Mouse (Mus musculus): ENCODE data around the gene Glb1l. TPM values are rescaled to one million over a fixed set of nuclear protein-coding genes. Genes with fewer than 3 reads are reported as not detected.

Gene Glb1l
- 20.3 and 22.0 TPM in 2 replicates for polyA plus RNA-seq (2015; fragmentation: Nextera tagmentation; extraction: Ambion mirVana)

GRCm38 (mm10) chr1:75210136-75211087, at the start of gene Glb1l, which contains the start of gene Stk16:
Glb1l (minus strand) TSS chr1:75210813.
Stk16 (plus strand) TSS chr1:75210838.
- Histone ChIP-seq H3K4me2 (peak within 1 kb of the TSS; percentile 96), H3K4me3 (peak within 1 kb of the TSS; percentile 92), H3K9ac (peak within 1 kb of the TSS; percentile 97), H3K4me1 (replicated peaks) (peaks cover 48% of the 10 kb centered on the region), H3K27ac (replicated peaks) (peak within 1 kb of the TSS; percentile 47; the same call in 1 of the 2 replicates), H3K9me3 (no peaks in the 10 kb centered on the region), H3K36me3 (peaks cover 18% of the 10 kb centered on the region), H3K27me3 (no peaks in the 10 kb centered on the region)
- ATAC-seq (ENCODE audit: low FRiP score, low read depth): peak; percentile 94
- 5% methylated on average over 42 of the region's 42 CpGs for WGBS

GRCm38 (mm10) chr1:75255516-75256046, 45.0 kb upstream of the Glb1l start:
- Histone ChIP-seq H3K36me3 (0 out of 2 replicates have a peak, but pooled peaks cover 3% of the 10 kb centered on the region), H3K4me2 (no peak overlapping the region), H3K4me3 (no peak overlapping the region), H3K27me3 (no peaks in the 10 kb centered on the region), H3K9me3 (no peaks in the 10 kb centered on the region), H3K4me1 (replicated peaks) (peaks cover 14% of the 10 kb centered on the region), H3K9ac (no peak overlapping the region), H3K27ac (replicated peaks) (no peak overlapping the region)
- WGBS: 65% methylated on average over 10 of the region's 10 CpGs
- ATAC-seq (ENCODE audit: low FRiP score, low read depth): no peak

GRCm38 (mm10) chr1:75254625-75255013, 44.0 kb upstream of the Glb1l start:
- WGBS: 51% methylated on average over 8 of the region's 8 CpGs
- H3K4me3 ChIP-seq: no peak overlapping the region
- no peak overlapping the region for H3K4me2 ChIP-seq
- no peak overlapping the region; the same call in 1 of the 2 replicates for H3K27ac ChIP-seq (replicated peaks)
- H3K27me3 ChIP-seq: no peaks in the 10 kb centered on the region
- H3K4me1 ChIP-seq (replicated peaks): peaks cover 14% of the 10 kb centered on the region
- ATAC-seq (ENCODE audit: low FRiP score, low read depth): no peak
- no peaks in the 10 kb centered on the region for H3K9me3 ChIP-seq
- H3K36me3 ChIP-seq: 0 out of 2 replicates have a peak, but pooled peaks cover 3% of the 10 kb centered on the region
- no peak overlapping the region for H3K9ac ChIP-seq

- WGBS: 66% methylated on average over 16 of the region's 16 CpGs
- ATAC-seq (ENCODE audit: low FRiP score, low read depth): no peak
- 0 out of 2 replicates have a peak, but pooled peaks cover 3% of the 10 kb centered on the region for H3K36me3 ChIP-seq
- peaks cover 14% of the 10 kb centered on the region for H3K4me1 ChIP-seq (replicated peaks)
- H3K27ac ChIP-seq (replicated peaks): no peak overlapping the region; the same call in 1 of the 2 replicates
- H3K27me3 ChIP-seq: no peaks in the 10 kb centered on the region
- no peak overlapping the region for H3K4me2 ChIP-seq
- H3K9me3 ChIP-seq: no peaks in the 10 kb centered on the region
- H3K4me3 ChIP-seq: no peak overlapping the region
- H3K9ac ChIP-seq: no peak overlapping the region
Measured at GRCm38 (mm10) chr1:75253849-75254624, 43.4 kb upstream of the Glb1l start.

- H3K27me3 ChIP-seq: no peaks in the 10 kb centered on the region
- no peaks in the 10 kb centered on the region for H3K9me3 ChIP-seq
- H3K4me3 ChIP-seq: no peak overlapping the region
- no peak overlapping the region for H3K9ac ChIP-seq
- no peak overlapping the region for H3K27ac ChIP-seq (replicated peaks)
- peaks cover 14% of the 10 kb centered on the region for H3K4me1 ChIP-seq (replicated peaks)
- H3K4me2 ChIP-seq: no peak overlapping the region
- 0 out of 2 replicates have a peak, but pooled peaks cover 3% of the 10 kb centered on the region for H3K36me3 ChIP-seq
- WGBS: 79% methylated on average over 16 of the region's 16 CpGs
- ATAC-seq (ENCODE audit: low FRiP score, low read depth): no peak
Measured at GRCm38 (mm10) chr1:75253029-75253428, 42.4 kb upstream of the Glb1l start.

GRCm38 (mm10) chr1:75252308-75252707, 41.7 kb upstream of the Glb1l start:
- H3K27me3 ChIP-seq: no peaks in the 10 kb centered on the region
- no peak overlapping the region for H3K27ac ChIP-seq (replicated peaks)
- H3K9me3 ChIP-seq: no peaks in the 10 kb centered on the region
- H3K4me1 ChIP-seq (replicated peaks): peaks cover 14% of the 10 kb centered on the region
- peak; percentile 4; the same call in 1 of the 2 replicates for ATAC-seq (ENCODE audit: low FRiP score, low read depth)
- no peak overlapping the region for H3K9ac ChIP-seq
- H3K4me2 ChIP-seq: no peak overlapping the region
- H3K36me3 ChIP-seq: 0 out of 2 replicates have a peak, but pooled peaks cover 3% of the 10 kb centered on the region
- H3K4me3 ChIP-seq: no peak overlapping the region
- 73% methylated on average over 13 of the region's 13 CpGs for WGBS

GRCm38 (mm10) chr1:75251112-75251970, 40.7 kb upstream of the Glb1l start:
- Histone ChIP-seq H3K36me3 (0 out of 2 replicates have a peak, but pooled peaks cover 2% of the 10 kb centered on the region), H3K9ac (no peak overlapping the region), H3K9me3 (no peaks in the 10 kb centered on the region), H3K27me3 (no peaks in the 10 kb centered on the region), H3K4me1 (replicated peaks) (peaks cover 14% of the 10 kb centered on the region), H3K4me2 (peak overlapping the region; percentile 48), H3K27ac (replicated peaks) (peak overlapping the region; percentile 60), H3K4me3 (peak overlapping the region; percentile 19)
- ATAC-seq (ENCODE audit: low FRiP score, low read depth): peak; percentile 50; the same call in 1 of the 2 replicates
- WGBS: 3% methylated on average over 21 of the region's 22 CpGs

GRCm38 (mm10) chr1:75250498-75250897, 39.9 kb upstream of the Glb1l start:
- H3K27me3 ChIP-seq: no peaks in the 10 kb centered on the region
- ATAC-seq (ENCODE audit: low FRiP score, low read depth): no peak

GRCm38 (mm10) chr1:75248041-75248772, 37.6 kb upstream of the Glb1l start:
- WGBS: 59% methylated on average over 9 of the region's 9 CpGs
- Histone ChIP-seq H3K9me3 (no peaks in the 10 kb centered on the region), H3K27ac (replicated peaks) (no peak overlapping the region), H3K27me3 (no peaks in the 10 kb centered on the region), H3K9ac (no peak overlapping the region), H3K4me1 (replicated peaks) (peaks cover 8% of the 10 kb centered on the region), H3K4me3 (no peak overlapping the region), H3K36me3 (0 out of 2 replicates have a peak, but pooled peaks cover 7% of the 10 kb centered on the region), H3K4me2 (no peak overlapping the region)
- ATAC-seq (ENCODE audit: low FRiP score, low read depth): no peak

More at GRCm38 (mm10) chr1:75250498-75250897, 39.9 kb upstream of the Glb1l start:
- Histone ChIP-seq H3K4me1 (replicated peaks) (peaks cover 14% of the 10 kb centered on the region), H3K36me3 (no peaks in the 10 kb centered on the region), H3K9me3 (no peaks in the 10 kb centered on the region), H3K4me2 (no peak overlapping the region), H3K9ac (no peak overlapping the region), H3K4me3 (no peak overlapping the region), H3K27ac (replicated peaks) (no peak overlapping the region)
- WGBS: 66% methylated on average over 3 of the region's 3 CpGs

GRCm38 (mm10) chr1:75247071-75247930, 36.7 kb upstream of the Glb1l start:
- no peak overlapping the region for H3K9ac ChIP-seq

More at GRCm38 (mm10) chr1:75247071-75247930, 36.7 kb upstream of the Glb1l start:
- no peak overlapping the region for H3K4me2 ChIP-seq
- ATAC-seq (ENCODE audit: low FRiP score, low read depth): no peak
- peaks cover 11% of the 10 kb centered on the region; the same call in 1 of the 2 replicates for H3K36me3 ChIP-seq
- 82% methylated on average over 16 of the region's 16 CpGs for WGBS
- H3K27ac ChIP-seq (replicated peaks): no peak overlapping the region
- H3K27me3 ChIP-seq: no peaks in the 10 kb centered on the region
- no peak overlapping the region for H3K4me3 ChIP-seq
- H3K4me1 ChIP-seq (replicated peaks): peaks cover 8% of the 10 kb centered on the region
- H3K9me3 ChIP-seq: no peaks in the 10 kb centered on the region

Measured in hindbrain, embryonic 15.5 days (tissue).